Mouse (Mus musculus): ENCODE data around the gene Nfkbia. TPM values are rescaled to one million over a fixed set of nuclear protein-coding genes. Genes with fewer than 3 reads are reported as not detected.

The Nfkbia gene
- polyA plus RNA-seq, 1 experiment from 2014 or later = 42.6 TPM

GRCm38 (mm10) chr12:55446366-55446745 lies 46.1 kb downstream of the Nfkbia start:
- H3K9me3 ChIP-seq (replicated peaks; ENCODE audit: control insufficient read depth, low read length) = no peaks in the 10 kb centered on the region
- H3K4me1 ChIP-seq (ENCODE audit: control insufficient read depth, insufficient read depth, low read length) = peaks cover 32% of the 10 kb centered on the region
- H3K4me3 ChIP-seq (ENCODE audit: low read depth, low read length) = no peak overlapping the region
- 80% methylated on average over 4 of the region's 4 CpGs for WGBS (ENCODE audit: insufficient replicate concordance)
- H3K9ac ChIP-seq (ENCODE audit: low read depth, low read length) = peak overlapping the region; percentile 62; the same call in 1 of the 2 replicates
- peak overlapping the region; percentile 92 for H3K27ac ChIP-seq (ENCODE audit: low read depth, low read length)
- 0 out of 2 replicates have a peak overlapping the region, but pooled peaks have one; percentile 16 for H3K4me2 ChIP-seq
- no peak for ATAC-seq (replicated peaks; ENCODE audit: insufficient number of reproducible peaks, low FRiP score, low TSS enrichment)
- no peaks in the 10 kb centered on the region for H3K36me3 ChIP-seq (ENCODE audit: control insufficient read depth, insufficient read depth, low read length)
- no peaks in the 10 kb centered on the region for H3K27me3 ChIP-seq (ENCODE audit: control insufficient read depth, insufficient read depth, low read length)

DNA sequence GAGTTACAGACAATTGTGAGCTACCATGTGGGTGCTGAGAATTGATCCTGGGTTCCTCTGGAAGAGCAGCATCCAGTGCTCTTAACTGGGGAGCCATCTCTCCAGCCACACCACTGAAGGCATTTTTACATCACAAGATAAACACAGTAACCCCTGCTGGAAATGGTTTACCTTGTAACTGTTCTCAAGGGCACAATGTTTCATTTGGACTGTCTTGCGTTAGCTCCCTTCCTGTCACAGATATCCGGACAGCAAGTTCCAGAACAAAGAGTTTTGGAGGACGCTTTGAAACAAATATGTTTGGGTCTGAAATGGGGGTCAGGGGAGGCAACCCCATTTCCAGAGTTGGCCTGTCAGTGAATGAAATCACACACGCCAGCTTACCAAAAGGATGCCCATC lies 46.9 kb downstream of the Nfkbia start:
- Histone ChIP-seq H3K36me3 (ENCODE audit: control insufficient read depth, insufficient read depth, low read length) (no peaks in the 10 kb centered on the region), H3K9me3 (replicated peaks; ENCODE audit: control insufficient read depth, low read length) (no peaks in the 10 kb centered on the region), H3K27me3 (ENCODE audit: control insufficient read depth, insufficient read depth, low read length) (no peaks in the 10 kb centered on the region), H3K4me3 (ENCODE audit: low read depth, low read length) (no peak overlapping the region), H3K4me1 (ENCODE audit: control insufficient read depth, insufficient read depth, low read length) (peaks cover 32% of the 10 kb centered on the region), H3K27ac (ENCODE audit: low read depth, low read length) (no peak overlapping the region), H3K9ac (ENCODE audit: low read depth, low read length) (no peak overlapping the region), H3K4me2 (no peak overlapping the region)
- ATAC-seq (replicated peaks; ENCODE audit: insufficient number of reproducible peaks, low FRiP score, low TSS enrichment) = no peak
- WGBS (ENCODE audit: insufficient replicate concordance) = 74% methylated on average over 4 of the region's 4 CpGs

DNA sequence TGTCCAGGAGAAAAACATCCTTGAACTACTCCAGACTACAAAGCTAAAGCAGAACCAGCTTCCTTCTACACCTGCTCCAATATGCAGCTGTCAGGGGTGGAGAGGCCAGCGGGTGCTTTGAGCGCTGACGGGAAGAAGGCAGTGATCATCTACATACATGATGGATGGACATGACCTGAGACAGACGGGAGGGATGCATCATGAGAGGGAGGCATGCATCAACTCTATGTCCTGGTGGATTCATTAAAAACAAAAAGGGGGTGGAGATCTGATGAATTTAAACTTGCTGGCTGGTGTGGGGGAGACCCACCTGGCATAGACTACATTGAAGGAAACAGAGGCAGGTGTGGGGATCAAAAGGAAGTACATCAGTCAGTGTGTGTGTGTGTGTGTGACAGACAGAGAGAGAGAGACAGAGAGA lies 48.4 kb downstream of the Nfkbia start:
- Histone ChIP-seq H3K4me2 (no peak overlapping the region), H3K4me3 (ENCODE audit: low read depth, low read length) (no peak overlapping the region), H3K27ac (ENCODE audit: low read depth, low read length) (no peak overlapping the region), H3K9me3 (replicated peaks; ENCODE audit: control insufficient read depth, low read length) (no peaks in the 10 kb centered on the region), H3K4me1 (ENCODE audit: control insufficient read depth, insufficient read depth, low read length) (peaks cover 28% of the 10 kb centered on the region), H3K27me3 (ENCODE audit: control insufficient read depth, insufficient read depth, low read length) (no peaks in the 10 kb centered on the region), H3K36me3 (ENCODE audit: control insufficient read depth, insufficient read depth, low read length) (no peaks in the 10 kb centered on the region), H3K9ac (ENCODE audit: low read depth, low read length) (no peak overlapping the region)
- WGBS (ENCODE audit: insufficient replicate concordance) = 85% methylated on average over 4 of the region's 4 CpGs
- ATAC-seq (replicated peaks; ENCODE audit: insufficient number of reproducible peaks, low FRiP score, low TSS enrichment) = no peak

DNA sequence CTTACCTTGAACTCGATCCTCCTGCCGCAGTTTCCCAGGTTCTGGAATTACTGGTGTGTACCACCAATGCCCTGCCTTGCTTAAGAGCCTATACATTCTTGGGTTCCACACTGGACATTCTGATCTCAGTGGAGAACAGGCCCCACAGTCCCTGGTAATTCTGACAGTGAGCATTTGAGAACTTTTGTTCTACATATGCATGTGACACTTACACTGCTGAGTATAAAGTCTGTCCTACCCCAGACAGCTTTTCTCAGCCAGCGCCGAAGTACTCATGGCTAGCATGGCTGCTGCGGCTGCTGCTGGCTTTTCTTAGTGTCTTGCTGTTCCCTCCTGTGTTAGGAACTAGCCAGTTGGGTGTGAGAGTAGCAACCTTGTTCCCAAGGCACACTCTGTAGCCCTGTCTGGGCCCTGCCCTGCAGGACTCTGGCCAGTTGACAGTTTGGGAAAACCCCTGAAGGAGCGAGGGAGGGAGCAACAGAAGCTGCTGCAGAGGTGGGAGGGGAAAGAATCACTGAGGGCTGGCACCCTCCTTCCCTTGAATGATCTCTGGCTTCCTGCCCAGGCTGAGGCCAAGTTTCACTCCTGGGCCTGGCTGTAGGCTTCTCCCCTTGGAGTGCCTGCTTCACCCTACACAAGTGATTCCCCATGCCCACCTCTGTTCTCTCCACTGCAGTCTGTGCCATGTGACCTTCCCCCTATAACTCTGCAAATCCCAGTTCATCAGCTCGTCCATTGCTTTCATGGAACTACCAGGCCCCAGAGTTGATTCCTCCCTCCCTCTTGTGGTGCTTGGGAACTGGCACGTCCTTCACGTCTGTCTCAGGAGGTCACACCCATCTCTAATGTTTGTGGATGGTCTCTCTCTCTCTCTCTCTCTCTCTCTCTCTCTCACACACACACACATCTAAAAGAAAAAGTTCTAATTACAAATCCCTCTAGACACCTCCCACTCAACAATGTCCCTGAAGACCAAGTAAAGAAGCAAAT lies 49.3 kb downstream of the Nfkbia start:
- Histone ChIP-seq H3K27me3 (ENCODE audit: control insufficient read depth, insufficient read depth, low read length) (no peaks in the 10 kb centered on the region), H3K4me1 (ENCODE audit: control insufficient read depth, insufficient read depth, low read length) (peaks cover 36% of the 10 kb centered on the region), H3K9me3 (replicated peaks; ENCODE audit: control insufficient read depth, low read length) (no peaks in the 10 kb centered on the region), H3K36me3 (ENCODE audit: control insufficient read depth, insufficient read depth, low read length) (no peaks in the 10 kb centered on the region), H3K27ac (ENCODE audit: low read depth, low read length) (peak overlapping the region; percentile 59), H3K9ac (ENCODE audit: low read depth, low read length) (0 out of 2 replicates have a peak overlapping the region, but pooled peaks have one; percentile 28), H3K4me2 (no peak overlapping the region), H3K4me3 (ENCODE audit: low read depth, low read length) (no peak overlapping the region)
- ATAC-seq (replicated peaks; ENCODE audit: insufficient number of reproducible peaks, low FRiP score, low TSS enrichment) = peak; percentile 19; the same call in 1 of the 2 replicates
- WGBS (ENCODE audit: insufficient replicate concordance) = 57% methylated on average over 9 of the region's 9 CpGs

- 89% methylated on average over 1 of the region's 1 CpGs for WGBS (ENCODE audit: insufficient replicate concordance)
- Histone ChIP-seq H3K9ac (ENCODE audit: low read depth, low read length) (no peak overlapping the region), H3K4me2 (no peak overlapping the region), H3K4me1 (ENCODE audit: control insufficient read depth, insufficient read depth, low read length) (peaks cover 39% of the 10 kb centered on the region), H3K27me3 (ENCODE audit: control insufficient read depth, insufficient read depth, low read length) (no peaks in the 10 kb centered on the region), H3K36me3 (ENCODE audit: control insufficient read depth, insufficient read depth, low read length) (no peaks in the 10 kb centered on the region), H3K27ac (ENCODE audit: low read depth, low read length) (no peak overlapping the region), H3K9me3 (replicated peaks; ENCODE audit: control insufficient read depth, low read length) (no peaks in the 10 kb centered on the region), H3K4me3 (ENCODE audit: low read depth, low read length) (no peak overlapping the region)
- no peak for ATAC-seq (replicated peaks; ENCODE audit: insufficient number of reproducible peaks, low FRiP score, low TSS enrichment)
Observed at GRCm38 (mm10) chr12:55442245-55442644, 50.2 kb downstream of the Nfkbia start.

- WGBS (ENCODE audit: insufficient replicate concordance) = 82% methylated on average over 5 of the region's 5 CpGs
- Histone ChIP-seq H3K36me3 (ENCODE audit: control insufficient read depth, insufficient read depth, low read length) (no peaks in the 10 kb centered on the region), H3K4me1 (ENCODE audit: control insufficient read depth, insufficient read depth, low read length) (peaks cover 30% of the 10 kb centered on the region), H3K4me2 (no peak overlapping the region), H3K4me3 (ENCODE audit: low read depth, low read length) (no peak overlapping the region), H3K9ac (ENCODE audit: low read depth, low read length) (no peak overlapping the region), H3K27me3 (ENCODE audit: control insufficient read depth, insufficient read depth, low read length) (no peaks in the 10 kb centered on the region), H3K9me3 (replicated peaks; ENCODE audit: control insufficient read depth, low read length) (no peaks in the 10 kb centered on the region), H3K27ac (ENCODE audit: low read depth, low read length) (no peak overlapping the region)
- ATAC-seq (replicated peaks; ENCODE audit: insufficient number of reproducible peaks, low FRiP score, low TSS enrichment) = no peak
Observed at GRCm38 (mm10) chr12:55440416-55440815, 52.0 kb downstream of the Nfkbia start.

Other genes starting within 250 kb of the Nfkbia start
- gene 1110008L16Rik, start 193.1 kb downstream of the Nfkbia start, polyA plus RNA-seq (2014; fragmentation: Nextera tagmentation; extraction: Ambion mirVana) = 10.8 and 12.6 TPM in 2 replicates
- gene Ppp2r3c, start 189.6 kb downstream of the Nfkbia start, polyA plus RNA-seq (2014; fragmentation: Nextera tagmentation; extraction: Ambion mirVana) = 14.1 and 16.7 TPM in 2 replicates
- 336 and 340 TPM in 2 replicates for gene Psma6, start 108.4 kb downstream of the Nfkbia start, polyA plus RNA-seq (2014; fragmentation: Nextera tagmentation; extraction: Ambion mirVana)
- 0.19 and 0.28 TPM in 2 replicates for gene Aldoart2, start 72.6 kb upstream of the Nfkbia start, polyA plus RNA-seq (2014; fragmentation: Nextera tagmentation; extraction: Ambion mirVana)
- 0.07 TPM in 1 of 2 replicates, not detected in the other for gene Insm2, start 106.8 kb upstream of the Nfkbia start, polyA plus RNA-seq (2014; fragmentation: Nextera tagmentation; extraction: Ambion mirVana)

Data from heart, embryonic 11.5 days (tissue).